Comparison of ENCODE assay signal across 13 mouse cellular contexts in the genomic region with DNA sequence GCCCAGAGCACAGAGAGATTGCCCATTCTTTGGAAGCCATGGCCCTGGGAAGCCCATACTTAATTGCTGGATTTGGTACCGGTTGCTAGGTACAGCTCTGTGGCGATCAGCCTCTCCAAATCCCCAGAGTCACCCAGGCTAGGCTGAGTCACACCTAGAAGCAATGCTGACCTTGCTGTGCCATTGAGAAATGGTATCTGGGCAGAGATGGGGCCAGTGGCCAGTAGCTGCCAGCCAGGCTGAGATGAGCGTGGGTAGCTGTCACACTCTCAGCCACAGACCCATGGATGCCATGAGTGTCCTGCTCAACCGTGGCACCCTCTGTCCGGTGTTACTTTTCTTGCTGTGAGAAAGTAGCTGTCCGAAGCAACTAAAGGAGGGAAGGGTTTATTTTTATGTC.
"Had no signal": no experiment of that assay in that cellular context is flagged by ENCODE, and none has a peak within 500 bp of the region (broad histone marks: within the 10 kb centered on the region; RNA-seq: fewer than 3 reads in every experiment).

No protein-coding gene starts in this region.

- H3K27me3 ChIP-seq: limb, embryonic 15.5 days; midbrain, embryonic 13.5 days; neural tube, embryonic 15.5 days had no signal

- H3K4me3 ChIP-seq: kidney, embryonic 15.5 days; limb, embryonic 15.5 days; liver, embryonic 12.5 days; lung, embryonic 15.5 days; midbrain, embryonic 13.5 days; neural tube, embryonic 15.5 days had no signal

- H3K9me3 ChIP-seq: kidney, embryonic 15.5 days; limb, embryonic 15.5 days; liver, embryonic 12.5 days; lung, embryonic 15.5 days; midbrain, embryonic 13.5 days; neural tube, embryonic 15.5 days had no signal

- H3K27ac ChIP-seq: kidney, embryonic 15.5 days; limb, embryonic 15.5 days; liver, embryonic 12.5 days; lung, embryonic 15.5 days; midbrain, embryonic 13.5 days; neural tube, embryonic 15.5 days had no signal

- H3K4me2 ChIP-seq: kidney, embryonic 15.5 days; limb, embryonic 15.5 days; liver, embryonic 12.5 days; lung, embryonic 15.5 days; midbrain, embryonic 13.5 days; neural tube, embryonic 15.5 days had no signal

- H3K4me1 ChIP-seq: midbrain, embryonic 13.5 days; neural tube, embryonic 15.5 days had no signal

- DNase-seq: kidney, postnatal 14 days; layer of hippocampus, adult 9-11 months; layer of hippocampus, postnatal 36 days; lung, postnatal 14 days; right cerebral cortex, adult 18-20 months; right cerebral cortex, postnatal 25 days; thymus, postnatal 36 days had no signal

- H3K36me3 ChIP-seq: kidney, embryonic 15.5 days; limb, embryonic 15.5 days; liver, embryonic 12.5 days; lung, embryonic 15.5 days; midbrain, embryonic 13.5 days; neural tube, embryonic 15.5 days had no signal
